In the genomic region with DNA sequence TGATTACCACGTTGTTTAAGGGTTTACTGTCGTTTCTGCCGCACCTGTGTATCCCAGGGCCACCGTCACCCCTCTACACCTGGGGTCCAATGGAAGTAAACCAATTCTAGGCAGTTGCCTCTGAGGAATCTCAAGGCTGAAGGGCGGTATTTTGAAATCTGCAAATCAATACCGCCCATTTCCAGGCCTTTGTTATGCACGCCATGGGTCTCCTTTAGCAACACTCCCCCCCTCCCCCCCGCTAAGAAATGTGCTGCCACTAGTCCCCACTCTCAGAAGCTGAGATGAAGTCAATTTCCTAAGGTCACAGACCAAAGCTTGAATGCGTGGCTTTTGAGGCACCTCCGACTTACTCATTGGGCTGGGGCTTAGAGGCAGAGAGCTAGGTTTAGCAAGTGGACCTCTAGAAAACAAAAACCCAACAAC, we compare ENCODE assay signal across 8 mouse cellular contexts. TPM values are rescaled to one million over a fixed set of nuclear protein-coding genes. Genes with fewer than 3 reads are reported as not detected.
DNase-seq lines count a peak whose midpoint lies in the region; ATAC-seq and TF ChIP-seq lines count a peak whose summit lies in the region.

No protein-coding gene starts in this region.

- no peak for DNase-seq in kidney, postnatal 14 days
- DNase-seq in lung, adult 2 months, result peak; percentile 13
- no peak for DNase-seq in gastrocnemius, postnatal 10 days
- no peak for DNase-seq in left cerebral cortex, adult 11 months (ENCODE audit: low spot score)

- peak overlapping the region; percentile 63 for H3K4me2 ChIP-seq in kidney, embryonic 16.5 days (replicated peaks; ENCODE audit: low read depth, low read length)
- peak overlapping the region; percentile 79 for H3K4me2 ChIP-seq in heart, embryonic 15.5 days
- H3K4me2 ChIP-seq in stomach, embryonic 16.5 days (ENCODE audit: low read depth, low read length), result peak overlapping the region; percentile 68

- peak overlapping the region; percentile 92 for H3K27ac ChIP-seq in kidney, embryonic 16.5 days (ENCODE audit: low read length)
- peak overlapping the region; percentile 88 for H3K27ac ChIP-seq in heart, embryonic 15.5 days
- H3K27ac ChIP-seq in stomach, embryonic 16.5 days (ENCODE audit: low read length), result peak overlapping the region; percentile 94

- no peaks in the 10 kb centered on the region for H3K9me3 ChIP-seq in kidney, embryonic 16.5 days (ENCODE audit: low read length)
- H3K9me3 ChIP-seq in heart, embryonic 15.5 days (replicated peaks), result no peaks in the 10 kb centered on the region
- H3K9me3 ChIP-seq in stomach, embryonic 16.5 days (replicated peaks; ENCODE audit: control insufficient read depth, low read length), result no peaks in the 10 kb centered on the region

- H3K36me3 ChIP-seq in kidney, embryonic 16.5 days (ENCODE audit: insufficient read depth, low read length), result peaks cover 17% of the 10 kb centered on the region
- H3K36me3 ChIP-seq in heart, embryonic 15.5 days, result peaks cover 9% of the 10 kb centered on the region
- H3K36me3 ChIP-seq in stomach, embryonic 16.5 days (ENCODE audit: control insufficient read depth, insufficient read depth, low read length), result peaks cover 9% of the 10 kb centered on the region; the same call in 1 of the 2 replicates

- 5% methylated on average over 10 of the region's 10 CpGs for WGBS in kidney, embryonic 16.5 days
- 7% methylated on average over 10 of the region's 10 CpGs for WGBS in heart, embryonic 15.5 days
- 14% methylated on average over 10 of the region's 10 CpGs for WGBS in lung, adult 2 months
- WGBS in stomach, embryonic 16.5 days, result 9% methylated on average over 10 of the region's 10 CpGs

- peak overlapping the region; percentile 99 for H3K4me3 ChIP-seq in kidney, embryonic 16.5 days (ENCODE audit: low read length)
- peak overlapping the region; percentile 100 for H3K4me3 ChIP-seq in heart, embryonic 15.5 days
- H3K4me3 ChIP-seq in lung, adult 2 months (replicated peaks; ENCODE audit: extremely low read depth, low read depth, low read length), result peak overlapping the region; percentile 57
- H3K4me3 ChIP-seq in stomach, embryonic 16.5 days (replicated peaks; ENCODE audit: low read length), result peak overlapping the region; percentile 84

- no peaks in the 10 kb centered on the region for H3K27me3 ChIP-seq in kidney, embryonic 16.5 days (ENCODE audit: insufficient read depth, low read length)
- no peaks in the 10 kb centered on the region for H3K27me3 ChIP-seq in heart, embryonic 15.5 days
- H3K27me3 ChIP-seq in stomach, embryonic 16.5 days (ENCODE audit: control insufficient read depth, insufficient read depth, low read length), result no peaks in the 10 kb centered on the region

- TF ChIP-seq CTCF in lung, adult 2 months (IDR thresholded peaks at IDR 0.05; ENCODE audit: insufficient read depth, low read length), result no peak

- H3K4me1 ChIP-seq in kidney, embryonic 16.5 days (ENCODE audit: insufficient read depth, low read length), result peaks cover 14% of the 10 kb centered on the region
- peaks cover 10% of the 10 kb centered on the region for H3K4me1 ChIP-seq in heart, embryonic 15.5 days (replicated peaks)
- peaks cover 7% of the 10 kb centered on the region; the same call in 1 of the 2 replicates for H3K4me1 ChIP-seq in lung, adult 2 months (ENCODE audit: control insufficient read depth, insufficient read depth, low read length)
- peaks cover 4% of the 10 kb centered on the region for H3K4me1 ChIP-seq in stomach, embryonic 16.5 days (ENCODE audit: control insufficient read depth, insufficient read depth, low read length)

- H3K9ac ChIP-seq in kidney, embryonic 16.5 days (replicated peaks; ENCODE audit: low read length), result peak overlapping the region; percentile 97
- H3K9ac ChIP-seq in heart, embryonic 15.5 days, result peak overlapping the region; percentile 97
- H3K9ac ChIP-seq in stomach, embryonic 16.5 days (ENCODE audit: low read length), result peak overlapping the region; percentile 90

- ATAC-seq in kidney, embryonic 16.5 days (ENCODE audit: low FRiP score, low TSS enrichment), result peak; percentile 39
- ATAC-seq in activated CD4-positive, CD25-positive, alpha-beta regulatory T cell, adult 4 months, result peak; percentile 18
- no peak for ATAC-seq in heart, embryonic 15.5 days (replicated peaks; ENCODE audit: insufficient number of reproducible peaks, insufficient read depth, low FRiP score, low read depth)
- ATAC-seq in stomach, embryonic 16.5 days (ENCODE audit: insufficient read depth, low FRiP score), result peak; percentile 11; the same call in 1 of the 2 replicates

- no peak for TF ChIP-seq POLR2A in lung, adult 2 months (IDR thresholded peaks at IDR 0.05; ENCODE audit: borderline replicate concordance, extremely low read depth, low read depth, low read length)

RNA-seq across cellular contexts. Expression of a gene that starts 0.6 kb away (rescaled TPM):
- 23.1 and 23.2 TPM in 2 replicates for polyA plus RNA-seq in kidney, embryonic 16.5 days (2015; fragmentation: Nextera tagmentation; extraction: Ambion mirVana)
- polyA plus RNA-seq in activated CD4-positive, CD25-positive, alpha-beta regulatory T cell, adult 4 months (2017; shearing (Covaris generic)), result 10 to 100 TPM; 28.2 to 31.5 TPM
- polyA plus RNA-seq in heart, embryonic 15.5 days (2015; fragmentation: Nextera tagmentation; extraction: Ambion mirVana), result 16.3 and 20.2 TPM in 2 replicates
- polyA plus RNA-seq in lung, adult 2 months (2012; rRNA removed), result 1.5 and 2.1 TPM in 2 replicates
- polyA plus RNA-seq in stomach, embryonic 16.5 days (2015; fragmentation: Nextera tagmentation; extraction: Ambion mirVana), result 16.1 and 17.3 TPM in 2 replicates
- 10 to 100 TPM in 1 of 2 experiments, 1 to 10 TPM in 1; 9.8 to 15.4 TPM for total RNA-seq in gastrocnemius, postnatal 10 days (2021)

RNA-seq across cellular contexts. Expression of a gene that starts 34.3 kb away (rescaled TPM):
- polyA plus RNA-seq in kidney, embryonic 16.5 days (2015; fragmentation: Nextera tagmentation; extraction: Ambion mirVana), result 6.8 and 7.8 TPM in 2 replicates
- polyA plus RNA-seq in activated CD4-positive, CD25-positive, alpha-beta regulatory T cell, adult 4 months (2017; shearing (Covaris generic)), result not detected
- 3.7 and 4.3 TPM in 2 replicates for polyA plus RNA-seq in heart, embryonic 15.5 days (2015; fragmentation: Nextera tagmentation; extraction: Ambion mirVana)
- 0.26 and 0.47 TPM in 2 replicates for polyA plus RNA-seq in lung, adult 2 months (2012; rRNA removed)
- polyA plus RNA-seq in stomach, embryonic 16.5 days (2015; fragmentation: Nextera tagmentation; extraction: Ambion mirVana), result 4.2 and 4.8 TPM in 2 replicates
- 1 to 10 TPM; 4.5 to 5.2 TPM for total RNA-seq in gastrocnemius, postnatal 10 days (2021)
